22 mouse cellular contexts compared by ENCODE assay signal in the genomic region with DNA sequence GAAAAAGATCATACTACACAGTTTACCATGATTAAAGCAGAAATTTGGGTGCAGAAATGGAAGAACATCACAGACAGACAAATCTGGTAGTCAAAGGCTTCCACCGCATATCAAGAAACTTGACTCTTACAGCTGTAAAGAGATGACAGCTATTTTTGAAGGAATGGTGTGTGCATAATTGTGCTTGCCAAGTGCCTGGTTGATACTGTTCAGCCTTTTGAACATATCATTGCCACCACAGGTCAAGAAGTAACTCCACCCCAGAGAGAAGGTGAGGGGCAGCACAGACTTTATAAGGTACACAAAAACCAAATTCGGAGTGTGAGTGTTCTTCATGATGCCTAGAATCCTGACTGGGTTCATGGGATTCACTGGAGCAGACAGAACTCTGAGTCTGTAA.
"Had no signal": no experiment of that assay in that cellular context is flagged by ENCODE, and none has a peak within 500 bp of the region (broad histone marks: within the 10 kb centered on the region; RNA-seq: fewer than 3 reads in every experiment).

No protein-coding gene starts in this region.

- H3K27ac ChIP-seq: hindbrain, embryonic 13.5 days; hindbrain, embryonic 15.5 days; hindbrain, postnatal 0 days; kidney, embryonic 15.5 days; kidney, postnatal 0 days; limb, embryonic 13.5 days; limb, embryonic 15.5 days; liver, embryonic 12.5 days; liver, embryonic 14.5 days had no signal

- H3K4me2 ChIP-seq: heart, embryonic 12.5 days; hindbrain, embryonic 13.5 days; hindbrain, embryonic 15.5 days; kidney, embryonic 15.5 days; limb, embryonic 13.5 days; limb, embryonic 15.5 days; liver, embryonic 12.5 days had no signal

- H3K4me3 ChIP-seq: heart, embryonic 12.5 days; hindbrain, embryonic 13.5 days; hindbrain, embryonic 15.5 days; kidney, embryonic 15.5 days; limb, embryonic 13.5 days; limb, embryonic 15.5 days; liver, embryonic 12.5 days had no signal

- H3K4me1 ChIP-seq: heart, embryonic 12.5 days; kidney, embryonic 15.5 days; limb, embryonic 13.5 days; limb, embryonic 15.5 days; liver, embryonic 12.5 days had no signal

- H3K27me3 ChIP-seq: heart, embryonic 12.5 days; hindbrain, embryonic 13.5 days; hindbrain, embryonic 15.5 days; kidney, embryonic 15.5 days; limb, embryonic 13.5 days; limb, embryonic 15.5 days; liver, embryonic 12.5 days had no signal

- H3K9ac ChIP-seq: forebrain, postnatal 0 days; heart, embryonic 12.5 days; hindbrain, embryonic 13.5 days; hindbrain, embryonic 15.5 days; kidney, embryonic 15.5 days; limb, embryonic 13.5 days; limb, embryonic 15.5 days; liver, embryonic 12.5 days; liver, embryonic 14.5 days had no signal

- H3K36me3 ChIP-seq: heart, embryonic 12.5 days; hindbrain, embryonic 13.5 days; hindbrain, embryonic 15.5 days; kidney, embryonic 15.5 days; limb, embryonic 13.5 days; limb, embryonic 15.5 days; liver, embryonic 12.5 days had no signal

- DNase-seq: forebrain, postnatal 0 days; gastrocnemius, postnatal 14 days; gastrocnemius, postnatal 36 days; kidney, adult 11 months; kidney, adult 2 months; kidney, adult 9 months; kidney, postnatal 14 days; kidney, postnatal 36 days; layer of hippocampus, adult 9-11 months; layer of hippocampus, postnatal 36 days; left cerebral cortex, postnatal 4 days had no signal

- H3K9me3 ChIP-seq: heart, embryonic 12.5 days; hindbrain, embryonic 13.5 days; hindbrain, embryonic 15.5 days; kidney, embryonic 15.5 days; limb, embryonic 13.5 days; limb, embryonic 15.5 days; liver, embryonic 12.5 days had no signal

- ATAC-seq: forebrain, postnatal 0 days; hindbrain, postnatal 0 days; intestine, embryonic 16.5 days; liver, embryonic 12.5 days had no signal
